Mouse (Mus musculus) 3134 (cell line): Measurements from ENCODE around the gene Slc34a1.
A peak's percentile ranks its signal among the peaks of the same experiment; 100 is the strongest.

ENCODE experiments used
- DNase-seq: peaks from one replicate; pipeline ENCODE4 v3.0.0-alpha.2; 2011; ENCODE audit warnings: low spot score; ENCODE audit not compliant: insufficient read length; ENCODE audit errors: extremely low read depth

Slc34a1 gene

GRCm38 (mm10) chr13:55403935-55404852 is 6.2 kb downstream of the Slc34a1 start:
- peak; percentile 27 for DNase-seq

- DNase-seq, result peak; percentile 30
Observed at GRCm38 (mm10) chr13:55404853-55405782, 7.1 kb downstream of the Slc34a1 start.

GRCm38 (mm10) chr13:55405783-55406390 is 7.9 kb downstream of the Slc34a1 start:
- DNase-seq, result no peak

- no peak for DNase-seq
Observed at GRCm38 (mm10) chr13:55407341-55407740, 9.4 kb downstream of the Slc34a1 start.

- no peak for DNase-seq
Observed at GRCm38 (mm10) chr13:55408546-55409120, 10.6 kb downstream of the Slc34a1 start.

GRCm38 (mm10) chr13:55411826-55412225 is 13.8 kb downstream of the Slc34a1 start:
- no peak for DNase-seq

GRCm38 (mm10) chr13:55412643-55413307 is 14.8 kb downstream of the Slc34a1 start:
- DNase-seq, result no peak

GRCm38 (mm10) chr13:55413333-55413732 is 15.3 kb downstream of the Slc34a1 start:
- DNase-seq, result peak; percentile 28

GRCm38 (mm10) chr13:55414743-55415380 is 16.9 kb downstream of the Slc34a1 start, which contains the start of gene Pfn3:
TSS of gene Pfn3 (minus strand) at chr13:55415232.
- DNase-seq, result no peak

GRCm38 (mm10) chr13:55418004-55418403 is 20.0 kb downstream of the Slc34a1 start:
- peak; percentile 88 for DNase-seq

GRCm38 (mm10) chr13:55419142-55419541 is 21.2 kb downstream of the Slc34a1 start:
- DNase-seq, result no peak

- no peak for DNase-seq
Observed at GRCm38 (mm10) chr13:55420018-55420932, 22.3 kb downstream of the Slc34a1 start.

GRCm38 (mm10) chr13:55420933-55421800 is 23.2 kb downstream of the Slc34a1 start:
- DNase-seq, result no peak

GRCm38 (mm10) chr13:55426613-55427012 is 28.6 kb downstream of the Slc34a1 start, which contains the start of gene F12:
TSS of gene F12 (minus strand) at chr13:55426793.
- no peak for DNase-seq

GRCm38 (mm10) chr13:55429226-55429888 is 31.4 kb downstream of the Slc34a1 start:
- DNase-seq, result peak; percentile 59

- DNase-seq, result no peak
Observed at GRCm38 (mm10) chr13:55430566-55430965, 32.6 kb downstream of the Slc34a1 start.
